Mouse (Mus musculus): ENCODE data around the gene Papolg. TPM values are rescaled to one million over a fixed set of nuclear protein-coding genes. Genes with fewer than 3 reads are reported as not detected.

Gene Papolg
- polyA plus RNA-seq, 1 experiment from 2014 or later = 20.9 TPM

Other genes with a start within 250 kb of the Papolg start
- 11.7 and 13.0 TPM in 2 replicates for gene Pus10, start 229.6 kb downstream of the Papolg start, polyA plus RNA-seq (2014; fragmentation: Nextera tagmentation; extraction: Ambion mirVana)
- gene Pex13, start 229.3 kb downstream of the Papolg start, polyA plus RNA-seq (2014; fragmentation: Nextera tagmentation; extraction: Ambion mirVana) = 38.6 and 43.1 TPM in 2 replicates
- 0.63 and 0.64 TPM in 2 replicates for gene Rel, start 124.3 kb downstream of the Papolg start, polyA plus RNA-seq (2014; fragmentation: Nextera tagmentation; extraction: Ambion mirVana)
- not detected in 2 replicates for gene A830031A19Rik, start 179.8 kb upstream of the Papolg start, polyA plus RNA-seq (2014; fragmentation: Nextera tagmentation; extraction: Ambion mirVana)
- 106 and 117 TPM in 2 replicates for gene Bcl11a, start 182.8 kb upstream of the Papolg start, polyA plus RNA-seq (2014; fragmentation: Nextera tagmentation; extraction: Ambion mirVana)

Measured in hindbrain, embryonic 14.5 days (tissue).